Comparison of ENCODE assay signal across 8 mouse cellular contexts in the genomic region with DNA sequence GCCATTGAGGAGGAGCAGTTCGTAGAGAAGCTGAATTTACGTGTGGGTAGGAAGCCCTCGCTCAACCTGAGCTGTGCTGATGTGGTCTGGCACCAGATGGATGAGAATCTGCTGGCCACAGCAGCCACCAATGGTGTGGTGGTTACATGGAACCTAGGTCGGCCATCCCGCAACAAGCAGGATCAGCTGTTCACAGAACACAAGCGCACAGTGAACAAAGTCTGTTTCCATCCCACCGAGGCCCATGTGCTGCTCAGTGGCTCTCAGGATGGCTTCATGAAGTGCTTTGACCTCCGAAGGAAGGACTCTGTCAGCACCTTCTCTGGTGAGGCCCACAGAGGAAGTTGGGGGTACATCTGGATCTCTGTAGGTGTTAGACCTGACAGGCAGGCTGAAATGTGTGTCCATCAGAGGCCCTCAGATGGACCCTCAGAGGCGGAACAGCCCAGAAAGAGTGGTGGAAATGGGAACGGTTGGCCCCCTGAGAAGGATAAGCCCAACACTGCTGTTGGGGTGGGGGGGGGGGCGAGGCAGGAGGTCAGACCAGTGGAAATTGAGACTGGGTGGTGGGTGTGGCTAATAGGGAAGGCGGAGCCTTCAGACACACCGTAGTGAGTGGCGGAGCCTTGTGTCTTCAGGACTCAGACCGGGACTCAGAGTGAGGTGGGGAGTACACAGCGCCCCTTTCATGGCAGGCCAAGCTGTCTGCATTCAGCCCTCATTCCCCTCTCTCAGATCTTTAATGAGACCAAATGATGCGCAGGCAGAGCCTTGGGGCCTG. TPM values are rescaled to one million over a fixed set of nuclear protein-coding genes. Genes with fewer than 3 reads are reported as not detected.
DNase-seq lines count a peak whose midpoint lies in the region; ATAC-seq lines count a peak whose summit lies in the region.

No protein-coding gene starts in this region.

- peaks cover 17 to 22% of the 10 kb centered on the region in 2 experiments for H3K4me1 ChIP-seq in heart, embryonic 14.5 days (ENCODE audit: control insufficient read depth in 2 of 2, insufficient read depth in 2 of 2, low read length in 2 of 2)
- H3K4me1 ChIP-seq in hindbrain, embryonic 13.5 days (replicated peaks), result peaks cover 58% of the 10 kb centered on the region
- H3K4me1 ChIP-seq in midbrain, embryonic 11.5 days (ENCODE audit: control insufficient read depth, insufficient read depth, low read length), result peaks cover 26% of the 10 kb centered on the region

- peaks cover 26% of the 10 kb centered on the region for H3K36me3 ChIP-seq in heart, embryonic 14.5 days (ENCODE audit: control insufficient read depth, insufficient read depth, low read length)
- H3K36me3 ChIP-seq in hindbrain, embryonic 13.5 days, result peaks cover 38% of the 10 kb centered on the region
- H3K36me3 ChIP-seq in midbrain, embryonic 11.5 days (ENCODE audit: control insufficient read depth, insufficient read depth, low read length), result no peaks in the 10 kb centered on the region; the same call in 1 of the 2 replicates

- 70% methylated on average over 17 of the region's 17 CpGs for WGBS in heart, embryonic 14.5 days
- WGBS in hindbrain, embryonic 13.5 days, result 76% methylated on average over 17 of the region's 17 CpGs
- 80% methylated on average over 17 of the region's 17 CpGs for WGBS in midbrain, embryonic 11.5 days

- peaks cover 31% of the 10 kb centered on the region for H3K27me3 ChIP-seq in heart, embryonic 14.5 days (ENCODE audit: control insufficient read depth, insufficient read depth, low read length)
- H3K27me3 ChIP-seq in hindbrain, embryonic 13.5 days, result peaks cover 9% of the 10 kb centered on the region
- peaks cover 6% of the 10 kb centered on the region for H3K27me3 ChIP-seq in midbrain, embryonic 11.5 days (ENCODE audit: control insufficient read depth, insufficient read depth, low read length)

- peak overlapping the region; percentile 87 for H3K4me2 ChIP-seq in heart, embryonic 14.5 days (ENCODE audit: low read length)
- peak overlapping the region; percentile 92 for H3K4me2 ChIP-seq in hindbrain, embryonic 13.5 days
- peak overlapping the region; percentile 90 for H3K4me2 ChIP-seq in midbrain, embryonic 11.5 days

- intact Hi-C loops in gastrocnemius, postnatal 14 days (cut with DNase I; ENCODE audit: low total_unique reads), result no loop called here

- peak overlapping the region; percentile 60 to 61 for H3K4me3 ChIP-seq in heart, embryonic 14.5 days (ENCODE audit: control insufficient read depth in 1 of 2, insufficient read depth in 1 of 2, low read depth in 1 of 2, low read length in 2 of 2)
- H3K4me3 ChIP-seq in hindbrain, embryonic 13.5 days, result peak overlapping the region; percentile 61
- H3K4me3 ChIP-seq in midbrain, embryonic 11.5 days (ENCODE audit: low read depth, low read length), result peak overlapping the region; percentile 57

- ATAC-seq in heart, embryonic 14.5 days (ENCODE audit: insufficient number of reproducible peaks, insufficient read depth, low FRiP score, low read depth), result no peak
- ATAC-seq in hindbrain, embryonic 13.5 days (ENCODE audit: low FRiP score), result no peak
- no peak for ATAC-seq in midbrain, embryonic 11.5 days (ENCODE audit: low FRiP score)
- no peak for ATAC-seq in megakaryocyte progenitor cell, adult 5-6 weeks (replicated peaks; ENCODE audit: poor library complexity)

- DNase-seq in heart, postnatal 4 days, result no peak
- DNase-seq in R1 (ENCODE audit: low read depth, low spot score), result peak; percentile 50
- no peak for DNase-seq in midbrain, embryonic 11.5 days (ENCODE audit: low spot score, missing footprints)
- no peak for DNase-seq in left cerebral cortex, adult 9 months (ENCODE audit: low spot score in 2 of 2)
- DNase-seq in gastrocnemius, postnatal 14 days, result no peak

- peak overlapping the region; percentile 83 for H3K9ac ChIP-seq in heart, embryonic 14.5 days (ENCODE audit: low read length)
- H3K9ac ChIP-seq in hindbrain, embryonic 13.5 days, result peak overlapping the region; percentile 87
- peak overlapping the region; percentile 77 for H3K9ac ChIP-seq in midbrain, embryonic 11.5 days (ENCODE audit: low read length)

- H3K9me3 ChIP-seq in heart, embryonic 14.5 days (ENCODE audit: control insufficient read depth, low read length), result no peaks in the 10 kb centered on the region
- H3K9me3 ChIP-seq in hindbrain, embryonic 13.5 days, result no peaks in the 10 kb centered on the region
- H3K9me3 ChIP-seq in midbrain, embryonic 11.5 days (ENCODE audit: control insufficient read depth, low read length), result no peaks in the 10 kb centered on the region

- no peak overlapping the region for H3K27ac ChIP-seq in heart, embryonic 14.5 days (replicated peaks in 1 of 2; ENCODE audit: control insufficient read depth in 1 of 2, insufficient read depth in 1 of 2, low read depth in 2 of 2, low read length in 2 of 2)
- no peak overlapping the region for H3K27ac ChIP-seq in hindbrain, embryonic 13.5 days
- no peak overlapping the region for H3K27ac ChIP-seq in midbrain, embryonic 11.5 days (ENCODE audit: low read depth, low read length)

RNA-seq across cellular contexts. Expression of gene Wdr24, which starts 1.1 kb away (rescaled TPM):
- polyA plus RNA-seq in heart, embryonic 14.5 days (2014; fragmentation: Nextera tagmentation; extraction: Ambion mirVana), result 15.2 and 17.3 TPM in 2 replicates
- total RNA-seq in heart, postnatal 4 days (2021), result 10 to 100 TPM in 1 of 2 experiments, 1 to 10 TPM in 1; 10.0 to 12.3 TPM
- 26.6 and 30.7 TPM in 2 replicates for polyA plus RNA-seq in hindbrain, embryonic 13.5 days (2015; fragmentation: Nextera tagmentation; extraction: Ambion mirVana)
- 23.7 and 27.4 TPM in 2 replicates for polyA plus RNA-seq in midbrain, embryonic 11.5 days (2014; fragmentation: Nextera tagmentation; extraction: Ambion mirVana)
- total RNA-seq in megakaryocyte progenitor cell, adult 5-6 weeks (2015), result 10.0 and 10.1 TPM in 2 replicates
- total RNA-seq in megakaryocyte progenitor cell, adult 5-6 weeks (2017), result 16.1 and 18.0 TPM in 2 replicates
- 1 to 10 TPM; 9.1 to 9.2 TPM for total RNA-seq in gastrocnemius, postnatal 14 days (2021)

RNA-seq across cellular contexts. Expression of gene Jmjd8, which starts 4.1 kb away (rescaled TPM):
- 28.8 and 30.0 TPM in 2 replicates for polyA plus RNA-seq in heart, embryonic 14.5 days (2014; fragmentation: Nextera tagmentation; extraction: Ambion mirVana)
- 10 to 100 TPM; 34.7 to 37.4 TPM for total RNA-seq in heart, postnatal 4 days (2021)
- 62.9 and 64.2 TPM in 2 replicates for polyA plus RNA-seq in hindbrain, embryonic 13.5 days (2015; fragmentation: Nextera tagmentation; extraction: Ambion mirVana)
- polyA plus RNA-seq in midbrain, embryonic 11.5 days (2014; fragmentation: Nextera tagmentation; extraction: Ambion mirVana), result 50.3 and 54.1 TPM in 2 replicates
- total RNA-seq in megakaryocyte progenitor cell, adult 5-6 weeks (2015), result 12.0 and 15.6 TPM in 2 replicates
- total RNA-seq in megakaryocyte progenitor cell, adult 5-6 weeks (2017), result 19.5 and 22.8 TPM in 2 replicates
- total RNA-seq in gastrocnemius, postnatal 14 days (2021), result 10 to 100 TPM; 20.3 to 23.6 TPM

RNA-seq across cellular contexts. Expression of gene Stub1, which starts 8.7 kb away (rescaled TPM):
- 282 and 298 TPM in 2 replicates for polyA plus RNA-seq in heart, embryonic 14.5 days (2014; fragmentation: Nextera tagmentation; extraction: Ambion mirVana)
- total RNA-seq in heart, postnatal 4 days (2021), result 100 to 1,000 TPM; 149 to 158 TPM
- 325 and 337 TPM in 2 replicates for polyA plus RNA-seq in hindbrain, embryonic 13.5 days (2015; fragmentation: Nextera tagmentation; extraction: Ambion mirVana)
- 280 and 296 TPM in 2 replicates for polyA plus RNA-seq in midbrain, embryonic 11.5 days (2014; fragmentation: Nextera tagmentation; extraction: Ambion mirVana)
- 66.5 and 73.4 TPM in 2 replicates for total RNA-seq in megakaryocyte progenitor cell, adult 5-6 weeks (2015)
- 99.5 and 106 TPM in 2 replicates for total RNA-seq in megakaryocyte progenitor cell, adult 5-6 weeks (2017)
- total RNA-seq in gastrocnemius, postnatal 14 days (2021), result 10 to 100 TPM; 80.2 to 81.3 TPM

RNA-seq across cellular contexts. Expression of gene Rhbdl1, which starts 12.5 kb away (rescaled TPM):
- polyA plus RNA-seq in heart, embryonic 14.5 days (2014; fragmentation: Nextera tagmentation; extraction: Ambion mirVana), result 1.2 and 1.5 TPM in 2 replicates
- total RNA-seq in heart, postnatal 4 days (2021), result 1 to 10 TPM; 2.0 to 2.5 TPM
- polyA plus RNA-seq in hindbrain, embryonic 13.5 days (2015; fragmentation: Nextera tagmentation; extraction: Ambion mirVana), result 24.2 and 25.5 TPM in 2 replicates
- 2.3 and 3.2 TPM in 2 replicates for polyA plus RNA-seq in midbrain, embryonic 11.5 days (2014; fragmentation: Nextera tagmentation; extraction: Ambion mirVana)
- 1.0 and 1.1 TPM in 2 replicates for total RNA-seq in megakaryocyte progenitor cell, adult 5-6 weeks (2015)
- total RNA-seq in megakaryocyte progenitor cell, adult 5-6 weeks (2017), result 2.5 TPM in 1 of 2 replicates, not detected in the other
- total RNA-seq in gastrocnemius, postnatal 14 days (2021), result 10 to 100 TPM; 11.7 to 12.0 TPM

RNA-seq across cellular contexts. Expression of gene Fbxl16, which starts 15.7 kb away (rescaled TPM):
- 0.85 and 1.1 TPM in 2 replicates for polyA plus RNA-seq in heart, embryonic 14.5 days (2014; fragmentation: Nextera tagmentation; extraction: Ambion mirVana)
- total RNA-seq in heart, postnatal 4 days (2021), result 1 to 10 TPM in 1 of 2 experiments, under 1 TPM in 1; 0.93 to 1.2 TPM
- 29.1 and 32.4 TPM in 2 replicates for polyA plus RNA-seq in hindbrain, embryonic 13.5 days (2015; fragmentation: Nextera tagmentation; extraction: Ambion mirVana)
- 11.2 and 12.0 TPM in 2 replicates for polyA plus RNA-seq in midbrain, embryonic 11.5 days (2014; fragmentation: Nextera tagmentation; extraction: Ambion mirVana)
- total RNA-seq in megakaryocyte progenitor cell, adult 5-6 weeks (2015), result not detected in 2 replicates
- not detected in 2 replicates for total RNA-seq in megakaryocyte progenitor cell, adult 5-6 weeks (2017)
- total RNA-seq in gastrocnemius, postnatal 14 days (2021), result 1 to 10 TPM in 1 of 2 experiments, under 1 TPM in 1; 0.95 to 2.2 TPM
